Mouse (Mus musculus): ENCODE data around the gene Dmgdh. TPM values are rescaled to one million over a fixed set of nuclear protein-coding genes. Genes with fewer than 3 reads are reported as not detected.

Dmgdh gene
- polyA plus RNA-seq, 1 experiment = not detected

- TF ChIP-seq FLI1 (IDR thresholded peaks at IDR 0.05; ENCODE audit: low read length) (no peak), GATA1 (IDR thresholded peaks at IDR 0.05; ENCODE audit: borderline replicate concordance, low read length) (no peak)
- no peaks in the 10 kb centered on the region for H3K9me3 ChIP-seq
- H3K4me3 ChIP-seq (replicated peaks) = no peak overlapping the region
- no peaks in the 10 kb centered on the region; the same call in none of the 2 replicates for H3K4me1 ChIP-seq
- H3K27me3 ChIP-seq (replicated peaks) = peaks cover 3% of the 10 kb centered on the region
- no peaks in the 10 kb centered on the region for H3K36me3 ChIP-seq (replicated peaks; ENCODE audit: low read length)
These were observed 50.0 kb downstream of the Dmgdh start for GRCm38 (mm10) chr13:93724206-93724605.

DNA sequence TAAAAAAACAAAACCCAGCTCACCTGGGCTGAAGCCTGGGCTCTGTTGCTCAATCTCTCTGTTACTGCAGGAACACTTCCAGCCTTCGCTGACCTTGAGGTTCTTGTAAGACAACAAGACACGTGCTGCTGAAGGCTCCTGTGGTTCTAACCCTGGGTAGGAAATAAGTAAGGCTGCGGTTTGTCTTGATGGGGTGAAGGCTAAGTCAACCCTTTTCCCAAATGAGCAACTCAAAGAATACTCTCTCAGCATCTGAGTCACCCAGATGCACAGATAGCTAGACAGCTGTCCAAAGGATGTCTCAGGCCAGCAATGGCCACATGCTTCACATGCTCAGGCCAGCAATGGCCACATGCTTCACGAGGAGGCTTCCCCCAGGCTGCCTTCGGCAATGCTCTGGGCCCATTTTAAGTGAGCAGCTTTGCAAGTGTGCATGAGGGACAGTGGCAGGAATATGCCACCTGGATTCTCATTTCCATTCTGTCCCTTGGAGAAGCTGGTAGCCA is 61.0 kb downstream of the Dmgdh start:
- H3K9me3 ChIP-seq = peaks cover 5% of the 10 kb centered on the region
- H3K36me3 ChIP-seq (replicated peaks; ENCODE audit: low read length) = no peaks in the 10 kb centered on the region
- no peak overlapping the region for H3K4me3 ChIP-seq (replicated peaks)
- no peak for TF ChIP-seq GATA1 (IDR thresholded peaks at IDR 0.05; ENCODE audit: borderline replicate concordance, low read length)
- no peak for TF ChIP-seq FLI1 (IDR thresholded peaks at IDR 0.05; ENCODE audit: low read length)
- no peaks in the 10 kb centered on the region for H3K4me1 ChIP-seq
- no peaks in the 10 kb centered on the region for H3K27me3 ChIP-seq (replicated peaks)

DNA sequence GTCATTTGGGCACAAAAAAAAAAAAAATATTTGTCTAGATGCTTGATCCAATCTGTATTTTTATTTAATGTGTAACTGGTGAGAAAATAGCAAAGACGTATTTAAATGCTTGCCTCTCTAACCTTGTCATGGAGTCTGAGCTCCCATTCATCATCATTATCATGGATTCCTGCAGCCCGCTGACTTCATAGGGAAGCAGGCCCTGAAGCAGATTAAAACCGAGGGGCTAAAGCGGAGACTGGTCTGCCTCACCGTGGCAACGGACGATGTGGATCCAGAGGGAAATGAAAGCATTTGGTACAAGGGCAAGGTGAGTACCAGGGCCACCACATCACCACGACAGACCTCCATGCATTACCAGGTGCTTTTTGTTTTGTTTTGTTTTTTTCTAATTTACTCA is 69.9 kb downstream of the Dmgdh start:
- TF ChIP-seq FLI1 (IDR thresholded peaks at IDR 0.05; ENCODE audit: low read length) = no peak
- TF ChIP-seq GATA1 (IDR thresholded peaks at IDR 0.05; ENCODE audit: borderline replicate concordance, low read length) = no peak
- Histone ChIP-seq H3K4me1 (no peaks in the 10 kb centered on the region), H3K4me3 (replicated peaks) (no peak overlapping the region), H3K27me3 (replicated peaks) (peaks cover 3% of the 10 kb centered on the region), H3K9me3 (no peaks in the 10 kb centered on the region), H3K36me3 (replicated peaks; ENCODE audit: low read length) (no peaks in the 10 kb centered on the region)

- no peaks in the 10 kb centered on the region for H3K9me3 ChIP-seq
- H3K4me1 ChIP-seq = no peaks in the 10 kb centered on the region
- no peak overlapping the region for H3K4me3 ChIP-seq (replicated peaks)
- H3K27me3 ChIP-seq (replicated peaks) = peaks cover 12% of the 10 kb centered on the region
- H3K36me3 ChIP-seq (replicated peaks; ENCODE audit: low read length) = no peaks in the 10 kb centered on the region
- TF ChIP-seq GATA1 (IDR thresholded peaks at IDR 0.05; ENCODE audit: borderline replicate concordance, low read length) = no peak
- TF ChIP-seq FLI1 (IDR thresholded peaks at IDR 0.05; ENCODE audit: low read length) = no peak
These were observed 78.6 kb downstream of the Dmgdh start for GRCm38 (mm10) chr13:93752597-93753400.

DNA sequence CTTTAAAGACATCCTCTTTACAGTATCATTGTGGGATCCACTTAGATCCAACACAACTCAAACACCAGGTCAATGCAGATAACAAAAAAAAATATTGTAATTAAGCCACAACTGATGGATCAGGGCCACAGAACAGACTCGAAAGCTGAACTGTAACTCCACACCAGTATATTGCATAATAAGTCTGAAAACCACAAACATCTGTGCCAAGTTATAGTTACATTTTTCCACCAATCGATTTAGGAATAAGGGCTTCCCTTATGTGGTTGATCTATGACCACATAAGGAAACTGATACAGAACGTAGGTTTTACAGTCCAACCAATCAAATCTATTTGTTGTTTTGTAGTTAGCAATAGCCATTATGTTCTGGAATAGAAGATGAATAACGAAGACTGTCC is 80.9 kb downstream of the Dmgdh start:
- Histone ChIP-seq H3K4me3 (replicated peaks) (no peak overlapping the region), H3K4me1 (0 out of 2 replicates have a peak, but pooled peaks cover 3% of the 10 kb centered on the region), H3K27me3 (replicated peaks) (peaks cover 10% of the 10 kb centered on the region), H3K36me3 (replicated peaks; ENCODE audit: low read length) (no peaks in the 10 kb centered on the region), H3K9me3 (no peaks in the 10 kb centered on the region)
- TF ChIP-seq FLI1 (IDR thresholded peaks at IDR 0.05; ENCODE audit: low read length) = no peak
- TF ChIP-seq GATA1 (IDR thresholded peaks at IDR 0.05; ENCODE audit: borderline replicate concordance, low read length) = no peak

DNA sequence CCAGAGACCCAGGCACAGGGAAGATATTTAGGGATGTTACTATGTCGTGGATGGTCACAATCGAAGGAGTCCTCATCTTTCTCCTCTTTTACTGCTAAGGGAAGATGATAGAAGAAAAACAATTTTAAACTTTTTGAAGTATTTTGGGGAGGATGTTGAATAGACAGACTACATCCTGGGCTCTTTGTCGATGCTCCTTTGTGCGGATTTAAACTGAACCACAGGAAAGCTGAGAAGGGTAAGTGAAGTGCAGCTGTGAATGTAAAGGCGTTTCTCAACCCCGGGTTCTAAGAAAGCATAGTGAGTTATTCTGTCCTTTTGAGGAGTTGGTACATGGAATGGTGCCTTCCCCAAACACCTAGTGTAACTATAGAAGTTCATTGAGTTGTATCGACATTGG is 82.4 kb downstream of the Dmgdh start:
- no peak for TF ChIP-seq FLI1 (IDR thresholded peaks at IDR 0.05; ENCODE audit: low read length)
- TF ChIP-seq GATA1 (IDR thresholded peaks at IDR 0.05; ENCODE audit: borderline replicate concordance, low read length) = no peak
- Histone ChIP-seq H3K36me3 (replicated peaks; ENCODE audit: low read length) (no peaks in the 10 kb centered on the region), H3K27me3 (replicated peaks) (peaks cover 8% of the 10 kb centered on the region), H3K4me3 (replicated peaks) (no peak overlapping the region), H3K4me1 (0 out of 2 replicates have a peak, but pooled peaks cover 3% of the 10 kb centered on the region), H3K9me3 (no peaks in the 10 kb centered on the region)

- Histone ChIP-seq H3K27me3 (replicated peaks) (peaks cover 8% of the 10 kb centered on the region), H3K4me1 (0 out of 2 replicates have a peak, but pooled peaks cover 3% of the 10 kb centered on the region), H3K4me3 (replicated peaks) (no peak overlapping the region), H3K9me3 (no peaks in the 10 kb centered on the region), H3K36me3 (replicated peaks; ENCODE audit: low read length) (no peaks in the 10 kb centered on the region)
- TF ChIP-seq GATA1 (IDR thresholded peaks at IDR 0.05; ENCODE audit: borderline replicate concordance, low read length) (no peak), FLI1 (IDR thresholded peaks at IDR 0.05; ENCODE audit: low read length) (no peak)
These were observed 83.3 kb downstream of the Dmgdh start for GRCm38 (mm10) chr13:93757514-93757913.

DNA sequence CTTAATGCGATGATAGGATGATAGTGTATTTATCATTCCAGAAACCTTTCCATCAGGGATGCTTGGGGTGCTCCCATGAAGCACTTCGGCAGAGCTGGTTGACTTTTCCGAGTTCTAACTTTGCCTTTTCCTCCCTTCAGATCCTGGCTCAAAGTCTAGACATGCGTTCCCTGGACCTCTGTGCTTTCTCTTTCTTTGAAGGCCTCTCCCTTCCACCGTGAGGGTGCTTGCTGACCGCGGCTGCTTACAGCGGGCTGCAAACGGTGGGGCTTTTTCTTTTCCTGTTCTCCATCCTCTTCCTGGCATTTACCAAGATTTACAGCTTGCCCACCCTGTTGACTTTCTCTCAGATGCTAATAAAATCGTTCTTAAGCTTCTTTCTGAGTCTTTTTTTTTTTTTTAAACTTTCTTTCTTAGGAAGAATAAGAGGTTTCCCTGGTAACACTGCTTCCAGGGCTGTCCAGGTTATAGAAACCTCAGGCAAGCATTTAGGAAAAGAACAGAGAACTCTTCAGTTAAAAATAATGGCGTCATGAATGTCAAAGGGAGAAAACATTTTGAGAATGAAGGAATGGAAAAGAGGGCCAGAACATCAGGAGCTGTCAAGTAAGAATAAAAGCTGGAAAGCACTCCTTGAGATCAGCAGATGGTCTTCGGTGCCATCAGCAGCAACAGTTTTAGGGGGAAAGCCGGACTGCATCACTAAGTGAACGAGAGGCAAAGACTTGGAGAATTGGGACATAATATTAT is 84.1 kb downstream of the Dmgdh start:
- H3K4me3 ChIP-seq (replicated peaks) = no peak overlapping the region
- H3K9me3 ChIP-seq = no peaks in the 10 kb centered on the region
- H3K27me3 ChIP-seq (replicated peaks) = peaks cover 5% of the 10 kb centered on the region
- TF ChIP-seq GATA1 (IDR thresholded peaks at IDR 0.05; ENCODE audit: borderline replicate concordance, low read length) (no peak), FLI1 (IDR thresholded peaks at IDR 0.05; ENCODE audit: low read length) (no peak)
- H3K36me3 ChIP-seq (replicated peaks; ENCODE audit: low read length) = no peaks in the 10 kb centered on the region
- 0 out of 2 replicates have a peak, but pooled peaks cover 3% of the 10 kb centered on the region for H3K4me1 ChIP-seq

DNA sequence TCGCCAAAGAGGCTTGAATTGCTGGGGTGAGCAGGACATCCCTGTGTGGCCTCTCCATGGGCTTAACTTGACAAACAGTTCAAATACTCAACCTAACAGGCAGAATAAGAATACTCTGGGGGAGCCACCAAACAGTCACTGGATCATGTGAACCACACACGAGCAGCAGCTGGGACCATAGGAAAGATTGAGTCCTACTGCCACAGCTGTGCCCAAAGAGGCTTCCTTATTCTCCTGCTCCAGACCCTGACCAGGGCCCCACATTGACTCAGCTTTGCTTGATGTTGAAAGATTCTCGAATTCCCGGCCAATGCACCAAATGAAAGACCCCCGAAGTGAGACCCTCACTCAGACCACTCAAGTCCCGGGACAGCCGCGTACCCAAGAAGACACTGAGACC is 87.6 kb downstream of the Dmgdh start:
- Histone ChIP-seq H3K4me3 (replicated peaks) (no peak overlapping the region), H3K9me3 (no peaks in the 10 kb centered on the region), H3K27me3 (replicated peaks) (peaks cover 9% of the 10 kb centered on the region), H3K4me1 (0 out of 2 replicates have a peak, but pooled peaks cover 3% of the 10 kb centered on the region), H3K36me3 (replicated peaks; ENCODE audit: low read length) (no peaks in the 10 kb centered on the region)
- TF ChIP-seq FLI1 (IDR thresholded peaks at IDR 0.05; ENCODE audit: low read length) = no peak
- TF ChIP-seq GATA1 (IDR thresholded peaks at IDR 0.05; ENCODE audit: borderline replicate concordance, low read length) = no peak
